Mouse (Mus musculus): Measurements from ENCODE around the gene Zc3h6. TPM values are rescaled to one million over a fixed set of nuclear protein-coding genes. Genes with fewer than 3 reads are reported as not detected.
"Not testable (repeated sequence)": the region's sequence is repeated elsewhere in the genome, so short reads cannot be mapped to it uniquely, and the experiment has no call there.

Gene Zc3h6
- total RNA-seq (2015; ENCODE audit: low replicate concordance) (4.0 and 6.3 TPM in 2 replicates), total RNA-seq (2017; ENCODE audit: low replicate concordance) (1.3 and 5.2 TPM in 2 replicates)

GRCm38 (mm10) chr2:128966641-128967580 lies at the start of gene Zc3h6:
TSS of gene Zc3h6 (plus strand) at chr2:128967402.
- peak; percentile 98 for ATAC-seq (replicated peaks; ENCODE audit: low FRiP score, poor library complexity, severe bottlenecking)

GRCm38 (mm10) chr2:128924799-128925198 lies 42.4 kb upstream of the Zc3h6 start:
- ATAC-seq (replicated peaks; ENCODE audit: low FRiP score, poor library complexity, severe bottlenecking): no peak

- no peak for ATAC-seq (replicated peaks; ENCODE audit: low FRiP score, poor library complexity, severe bottlenecking)
These were observed 38.8 kb upstream of the Zc3h6 start for GRCm38 (mm10) chr2:128928446-128928845.

GRCm38 (mm10) chr2:128930704-128931103 lies 36.5 kb upstream of the Zc3h6 start:
- no peak for ATAC-seq (replicated peaks; ENCODE audit: low FRiP score, poor library complexity, severe bottlenecking)

- ATAC-seq (replicated peaks; ENCODE audit: low FRiP score, poor library complexity, severe bottlenecking): no peak
These were observed 30.9 kb upstream of the Zc3h6 start for GRCm38 (mm10) chr2:128936256-128936655.

GRCm38 (mm10) chr2:128943538-128944528 lies 23.4 kb upstream of the Zc3h6 start, which contains the start of gene Zc3h8:
TSS of gene Zc3h8 (minus strand) at chr2:128944077.
- peak; percentile 97 for ATAC-seq (replicated peaks; ENCODE audit: low FRiP score, poor library complexity, severe bottlenecking)

- peak; percentile 56 for ATAC-seq (replicated peaks; ENCODE audit: low FRiP score, poor library complexity, severe bottlenecking)
These were observed 19.1 kb upstream of the Zc3h6 start for GRCm38 (mm10) chr2:128947962-128948588.

GRCm38 (mm10) chr2:128954186-128954585 lies 13.0 kb upstream of the Zc3h6 start:
- no peak for ATAC-seq (replicated peaks; ENCODE audit: low FRiP score, poor library complexity, severe bottlenecking)

GRCm38 (mm10) chr2:128965505-128966105 lies 1.6 kb upstream of the Zc3h6 start:
- ATAC-seq (replicated peaks; ENCODE audit: low FRiP score, poor library complexity, severe bottlenecking): no peak

GRCm38 (mm10) chr2:128966236-128966635 lies 966 bp upstream of the Zc3h6 start:
- ATAC-seq (replicated peaks; ENCODE audit: low FRiP score, poor library complexity, severe bottlenecking): no peak

- ATAC-seq (replicated peaks; ENCODE audit: low FRiP score, poor library complexity, severe bottlenecking): peak; percentile 54
These were observed 649 bp downstream of the Zc3h6 start, which contains the start of gene Gm10762 for GRCm38 (mm10) chr2:128967661-128968441. TSS of gene Gm10762 (minus strand) at chr2:128967725.

- ATAC-seq (replicated peaks; ENCODE audit: low FRiP score, poor library complexity, severe bottlenecking): no peak
These were observed 1.4 kb downstream of the Zc3h6 start for GRCm38 (mm10) chr2:128968475-128969083.

- no peak for ATAC-seq (replicated peaks; ENCODE audit: low FRiP score, poor library complexity, severe bottlenecking)
These were observed 5.1 kb downstream of the Zc3h6 start for GRCm38 (mm10) chr2:128972301-128972700.

- ATAC-seq (replicated peaks; ENCODE audit: low FRiP score, poor library complexity, severe bottlenecking): no peak
These were observed 8.4 kb downstream of the Zc3h6 start for GRCm38 (mm10) chr2:128975572-128975971.

- no peak for ATAC-seq (replicated peaks; ENCODE audit: low FRiP score, poor library complexity, severe bottlenecking)
These were observed 17.5 kb downstream of the Zc3h6 start for GRCm38 (mm10) chr2:128984746-128985145.

GRCm38 (mm10) chr2:129004872-129005271 lies 37.7 kb downstream of the Zc3h6 start:
- ATAC-seq (replicated peaks; ENCODE audit: low FRiP score, poor library complexity, severe bottlenecking): no peak

GRCm38 (mm10) chr2:129006194-129006749 lies 39.1 kb downstream of the Zc3h6 start:
- no peak for ATAC-seq (replicated peaks; ENCODE audit: low FRiP score, poor library complexity, severe bottlenecking)

- ATAC-seq (replicated peaks; ENCODE audit: low FRiP score, poor library complexity, severe bottlenecking): not testable (repeated sequence)
These were observed 41.7 kb downstream of the Zc3h6 start for GRCm38 (mm10) chr2:129008867-129009266.
